Mouse (Mus musculus) bone marrow, adult 2 months (tissue): ENCODE results near the gene Sertad1. TPM values are rescaled to one million over a fixed set of nuclear protein-coding genes. Genes with fewer than 3 reads are reported as not detected.

Source experiments
- H3K27ac ChIP-seq: fragments of 200-500 bp; 2 replicates; pipeline ENCODE4 v1.5.1; 2012; ENCODE audit warnings: low read depth, mild to moderate bottlenecking, control low read depth, inconsistent platforms, low read length; ENCODE audit not compliant: control insufficient read depth, poor library complexity, insufficient read depth
- H3K4me1 ChIP-seq: fragments of 200-500 bp; 2 replicates; pipeline ENCODE4 v1.6.1; 2011; ENCODE audit warnings: low read length; ENCODE audit not compliant: control insufficient read depth, insufficient read depth
- H3K4me3 ChIP-seq: fragments of 200-500 bp; replicated peaks from 2 replicates; pipeline ENCODE3; 2011; ENCODE audit warnings: mild to moderate bottlenecking, low read depth, low read length, control low read depth; ENCODE audit not compliant: control insufficient read depth
- CTCF ChIP-seq: fragments of 200-500 bp; IDR thresholded peaks from 2 replicates; pipeline ENCODE4 v1.5.1; 2011; ENCODE audit warnings: low read length, control low read depth; ENCODE audit not compliant: control insufficient read depth, insufficient read depth
- POLR2A ChIP-seq: fragments of 200-500 bp; IDR thresholded peaks from 2 replicates; pipeline ENCODE4 v1.6.1; 2011; ENCODE audit warnings: low read depth, mild to moderate bottlenecking, control low read depth, low read length, borderline replicate concordance; ENCODE audit not compliant: control insufficient read depth
- WGBS: fragments of 180-500 bp; shearing (Covaris S2); methylation state at CpG from one replicate; pipeline ENCODE4 v1.1.7; 2018; 5-methylcytosine and 5-hydroxymethylcytosine counted together
- polyA plus RNA-seq: library from polyadenylated mRNA; stranded (reverse); fragments of >200 nt; gene quantifications from 2 replicates; pipeline ENCODE4 v1.2.4, GENCODE M21; 2011; ENCODE audit warnings: low replicate concordance; ENCODE audit not compliant: missing spikeins, insufficient read depth, insufficient read length

Gene Sertad1
- polyA plus RNA-seq, 1 experiment = 33.8 TPM

DNA sequence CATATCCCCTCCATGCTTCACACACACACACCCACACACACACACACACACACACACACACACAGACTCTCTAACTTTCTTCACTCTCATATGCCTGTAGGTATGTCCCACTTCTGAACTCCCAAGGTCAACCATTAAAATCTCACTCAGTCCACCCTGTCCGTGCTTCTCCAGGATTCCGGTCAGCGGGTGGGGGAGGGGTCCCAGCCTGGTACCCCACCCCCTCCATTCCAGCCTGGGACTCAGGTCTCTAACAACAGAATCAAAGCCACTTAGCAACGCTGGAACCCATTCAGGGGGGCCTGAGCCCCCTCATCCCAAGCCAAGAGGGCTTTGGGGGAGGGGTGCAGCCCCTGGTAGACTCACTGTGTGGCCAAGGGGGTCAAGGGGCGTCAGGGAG is 36.3 kb downstream of the Sertad1 start, which contains the start of gene Hipk4:
Gene Hipk4, plus strand, starts transcription at position 301 of the 400 bp plus-strand sequence.
- H3K4me1 ChIP-seq = no peaks in the 10 kb centered on the region
- H3K27ac ChIP-seq = no peak within 1 kb of the TSS
- 74% methylated on average over 5 of the region's 5 CpGs for WGBS
- TF ChIP-seq CTCF (no peak), POLR2A (no peak)
- H3K4me3 ChIP-seq = no peak within 1 kb of the TSS

DNA sequence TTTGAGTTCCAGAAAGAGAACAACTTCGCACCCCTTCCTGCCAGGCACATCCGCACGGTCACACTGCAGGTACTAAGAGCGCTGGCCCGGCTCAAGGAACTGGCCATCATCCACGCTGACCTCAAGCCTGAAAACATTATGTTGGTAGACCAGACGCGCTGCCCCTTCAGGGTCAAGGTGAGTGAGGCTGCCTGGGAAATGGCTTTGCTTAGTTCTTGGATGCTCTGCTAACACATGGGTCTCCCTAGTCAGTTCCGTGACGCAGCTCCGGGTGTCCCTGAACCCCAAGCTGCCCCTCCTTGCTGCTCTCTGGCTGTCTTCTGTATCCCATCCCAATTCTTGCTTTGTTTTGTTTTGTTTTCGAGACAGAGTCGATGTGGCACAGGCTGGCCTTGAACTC is 37.1 kb downstream of the Sertad1 start:
- TF ChIP-seq CTCF (no peak), POLR2A (no peak)
- H3K27ac ChIP-seq = no peak overlapping the region
- H3K4me3 ChIP-seq = no peak overlapping the region
- 92% methylated on average over 13 of the region's 13 CpGs for WGBS
- no peaks in the 10 kb centered on the region for H3K4me1 ChIP-seq

DNA sequence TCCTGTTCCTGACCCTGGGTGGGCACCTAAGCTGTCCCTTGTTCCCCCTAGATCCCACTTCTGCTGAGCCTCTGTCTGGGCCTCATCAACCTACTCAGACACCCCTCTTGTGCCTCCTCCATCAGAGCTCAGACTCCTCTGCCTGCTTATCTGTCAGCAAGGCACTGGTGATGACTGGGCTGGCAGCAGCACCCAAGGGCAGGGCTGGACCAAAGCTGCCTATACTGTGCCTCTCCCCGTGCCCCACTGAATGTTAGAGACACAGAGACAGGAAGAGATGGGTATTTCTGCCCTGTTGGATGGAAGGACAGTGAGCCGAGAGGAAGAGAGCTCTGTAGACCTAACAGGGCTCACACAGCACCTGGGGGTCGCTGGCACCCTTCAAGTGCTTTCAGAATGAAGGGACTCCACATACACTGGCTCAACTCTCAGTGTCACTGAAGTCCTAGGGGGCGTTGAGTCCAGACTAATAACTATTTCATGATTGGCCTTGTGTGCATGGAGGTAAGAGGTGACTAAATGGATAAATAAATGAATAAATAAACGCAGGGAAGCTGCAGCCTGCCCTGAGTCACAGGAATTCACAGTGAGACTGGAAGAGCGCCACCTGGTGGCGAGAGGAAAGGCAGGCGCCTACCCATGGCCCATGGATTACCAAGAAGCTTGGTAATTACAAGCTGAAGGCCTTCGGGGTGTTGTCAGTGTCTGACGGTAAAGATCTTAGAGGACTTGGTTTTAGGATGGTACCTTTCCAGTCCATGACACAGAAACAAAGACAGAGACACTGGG is 39.5 kb downstream of the Sertad1 start:
- H3K27ac ChIP-seq = no peak overlapping the region
- 16% methylated on average over 10 of the region's 10 CpGs for WGBS
- no peak for TF ChIP-seq POLR2A
- peak; percentile 96 for TF ChIP-seq CTCF
- no peaks in the 10 kb centered on the region for H3K4me1 ChIP-seq
- H3K4me3 ChIP-seq = no peak overlapping the region

DNA sequence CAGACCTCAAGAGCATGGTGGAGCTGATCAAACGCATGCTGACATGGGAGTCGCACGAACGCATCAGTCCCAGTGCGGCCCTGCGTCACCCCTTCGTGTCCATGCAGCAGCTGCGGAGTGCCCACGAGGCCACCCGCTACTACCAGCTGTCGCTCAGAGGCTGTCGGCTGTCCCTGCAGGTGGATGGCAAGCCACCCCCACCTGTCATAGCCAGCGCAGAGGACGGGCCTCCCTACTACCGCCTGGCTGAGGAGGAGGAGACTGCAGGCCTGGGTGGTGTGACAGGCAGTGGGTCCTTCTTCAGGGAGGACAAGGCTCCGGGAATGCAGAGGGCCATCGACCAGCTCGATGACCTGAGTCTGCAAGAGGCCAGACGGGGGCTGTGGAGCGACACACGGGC is 42.4 kb downstream of the Sertad1 start:
- H3K4me3 ChIP-seq = no peak overlapping the region
- WGBS = 90% methylated on average over 21 of the region's 21 CpGs
- H3K27ac ChIP-seq = no peak overlapping the region
- TF ChIP-seq POLR2A = no peak
- TF ChIP-seq CTCF = no peak
- no peaks in the 10 kb centered on the region for H3K4me1 ChIP-seq

DNA sequence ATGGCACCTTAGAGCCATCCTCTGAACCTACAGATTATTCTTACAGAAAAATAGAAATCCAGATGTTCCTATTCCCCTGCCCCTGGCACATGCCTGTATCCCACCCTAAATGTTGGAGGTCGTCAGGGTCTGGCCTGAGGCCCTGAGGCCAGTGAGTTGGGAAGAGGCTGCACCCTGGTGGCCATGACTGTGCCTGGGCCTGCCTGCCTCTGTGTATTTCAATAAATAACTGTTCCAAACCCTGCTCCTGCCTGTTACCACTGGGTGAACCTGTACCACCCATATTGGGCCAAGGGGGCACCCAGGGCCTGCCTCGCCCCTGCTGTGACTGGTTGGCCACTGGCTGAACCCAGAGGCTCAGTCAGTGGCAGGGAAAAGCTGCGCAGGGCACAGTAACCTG is 44.2 kb downstream of the Sertad1 start:
- Histone ChIP-seq H3K4me3 (no peak overlapping the region), H3K4me1 (peaks cover 2% of the 10 kb centered on the region; the same call in 1 of the 2 replicates), H3K27ac (no peak overlapping the region)
- WGBS = 73% methylated on average over 3 of the region's 3 CpGs
- TF ChIP-seq CTCF = no peak
- TF ChIP-seq POLR2A = no peak

DNA sequence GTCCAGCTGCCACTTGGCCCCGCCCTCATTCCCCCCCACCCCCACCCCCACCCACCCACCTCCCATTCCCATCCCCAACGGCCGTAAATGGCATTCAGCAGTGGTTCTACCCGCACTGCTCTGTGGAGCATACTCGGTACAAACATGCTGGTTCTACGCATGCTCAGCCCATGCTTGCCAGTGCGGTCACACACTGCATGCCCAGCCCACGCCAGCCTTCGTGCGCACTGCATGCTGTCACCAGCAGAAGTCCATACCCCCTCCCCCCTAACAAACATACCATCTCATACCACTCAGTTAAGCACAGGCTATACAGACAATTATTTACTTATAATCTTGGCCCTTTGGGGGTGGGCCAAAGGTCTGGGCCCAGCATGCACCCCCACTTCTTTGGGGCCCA is 45.0 kb downstream of the Sertad1 start:
- Histone ChIP-seq H3K27ac (no peak overlapping the region), H3K4me3 (no peak overlapping the region), H3K4me1 (peaks cover 2% of the 10 kb centered on the region; the same call in 1 of the 2 replicates)
- WGBS = 94% methylated on average over 10 of the region's 10 CpGs
- TF ChIP-seq POLR2A (no peak), CTCF (no peak)

DNA sequence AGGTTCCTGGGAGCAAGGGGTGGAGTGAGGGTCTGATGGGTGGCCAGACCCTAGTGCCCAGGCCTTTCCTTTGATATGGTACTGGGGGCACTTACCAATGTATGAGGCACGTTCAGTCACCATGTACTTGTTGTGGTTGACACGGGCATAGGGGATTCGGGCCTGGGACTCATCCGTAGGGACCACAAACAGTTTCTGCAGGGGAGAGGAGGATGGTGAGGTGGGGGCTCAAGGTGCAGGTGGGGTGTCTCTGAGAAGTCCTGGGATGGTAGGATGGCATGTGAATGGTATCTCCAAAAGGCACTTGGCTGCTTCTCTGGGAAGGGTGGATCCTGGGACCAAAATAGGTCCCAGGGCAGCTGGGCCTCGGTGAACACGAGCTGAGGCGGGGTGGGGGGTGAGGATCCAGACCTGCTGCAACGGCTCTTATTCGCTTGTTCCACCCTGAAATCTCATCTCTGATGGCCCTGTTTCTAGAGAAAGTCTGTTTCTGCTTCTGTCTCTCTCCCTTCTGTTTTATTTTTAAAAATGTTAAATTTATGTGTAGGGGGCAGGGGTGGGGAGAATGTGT is 45.9 kb downstream of the Sertad1 start:
- no peak overlapping the region for H3K4me3 ChIP-seq
- H3K4me1 ChIP-seq = peaks cover 3% of the 10 kb centered on the region
- H3K27ac ChIP-seq = no peak overlapping the region
- WGBS = 92% methylated on average over 9 of the region's 9 CpGs
- TF ChIP-seq CTCF = no peak
- TF ChIP-seq POLR2A = no peak

DNA sequence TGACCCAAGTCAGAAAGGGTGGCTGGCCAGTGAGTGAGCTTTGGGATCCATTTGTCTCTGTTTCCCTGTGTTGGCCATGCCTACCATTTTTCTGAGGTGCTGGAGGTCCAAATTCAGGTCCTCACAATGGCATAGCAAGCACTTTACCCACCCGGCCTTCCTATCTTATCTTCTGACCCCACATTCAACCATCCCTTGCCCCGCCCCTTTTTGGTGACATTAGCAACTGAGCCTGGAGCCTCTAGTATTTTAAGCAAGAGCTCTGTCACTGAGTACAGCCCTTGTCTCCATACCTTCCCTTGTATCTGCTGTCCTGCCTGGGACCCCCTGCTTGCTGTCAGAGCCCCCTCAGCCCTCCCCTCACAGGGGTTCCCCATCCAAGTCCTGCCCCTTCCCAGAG is 48.7 kb downstream of the Sertad1 start:
- peaks cover 4% of the 10 kb centered on the region for H3K4me1 ChIP-seq
- H3K27ac ChIP-seq = no peak overlapping the region
- no peak overlapping the region for H3K4me3 ChIP-seq
- 48% methylated on average over 2 of the region's 2 CpGs for WGBS
- no peak for TF ChIP-seq CTCF

DNA sequence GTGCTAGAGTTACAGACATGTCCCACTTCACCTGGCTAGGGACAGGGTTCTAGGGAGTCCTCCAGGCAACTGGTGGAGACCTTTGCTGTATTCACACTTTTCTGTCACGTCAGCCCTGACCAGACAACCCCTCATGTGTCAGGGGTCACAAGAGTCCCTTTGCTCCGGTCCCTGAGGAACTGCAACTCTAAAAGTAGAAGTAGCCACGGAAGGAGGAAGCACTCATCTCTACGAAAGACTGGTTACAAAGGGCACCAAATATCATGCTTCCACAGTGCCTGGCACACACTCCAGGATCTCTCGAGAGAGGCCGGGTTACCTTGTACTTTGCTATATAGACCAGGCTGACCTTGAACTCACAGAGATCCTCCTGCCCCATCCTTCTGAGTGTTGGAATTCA is 49.9 kb downstream of the Sertad1 start:
- whole genome bisulfite sequencing = 55% methylated on average over 6 of the region's 6 CpGs
- no peak overlapping the region for H3K4me3 ChIP-seq
- peaks cover 8% of the 10 kb centered on the region for H3K4me1 ChIP-seq
- TF ChIP-seq POLR2A (no peak), CTCF (no peak)
- H3K27ac ChIP-seq = no peak overlapping the region
